Mouse (Mus musculus): Measurements from ENCODE around the gene Fam83g. TPM values are rescaled to one million over a fixed set of nuclear protein-coding genes. Genes with fewer than 3 reads are reported as not detected.
A peak's percentile ranks its signal among the peaks of the same experiment; 100 is the strongest.
"Not testable (repeated sequence)": the region's sequence is repeated elsewhere in the genome, so short reads cannot be mapped to it uniquely, and the experiment has no call there.

Gene Fam83g
- 0.68 and 1.4 TPM in 2 replicates for polyA plus RNA-seq (2015; fragmentation: Nextera tagmentation; extraction: Ambion mirVana)

DNA sequence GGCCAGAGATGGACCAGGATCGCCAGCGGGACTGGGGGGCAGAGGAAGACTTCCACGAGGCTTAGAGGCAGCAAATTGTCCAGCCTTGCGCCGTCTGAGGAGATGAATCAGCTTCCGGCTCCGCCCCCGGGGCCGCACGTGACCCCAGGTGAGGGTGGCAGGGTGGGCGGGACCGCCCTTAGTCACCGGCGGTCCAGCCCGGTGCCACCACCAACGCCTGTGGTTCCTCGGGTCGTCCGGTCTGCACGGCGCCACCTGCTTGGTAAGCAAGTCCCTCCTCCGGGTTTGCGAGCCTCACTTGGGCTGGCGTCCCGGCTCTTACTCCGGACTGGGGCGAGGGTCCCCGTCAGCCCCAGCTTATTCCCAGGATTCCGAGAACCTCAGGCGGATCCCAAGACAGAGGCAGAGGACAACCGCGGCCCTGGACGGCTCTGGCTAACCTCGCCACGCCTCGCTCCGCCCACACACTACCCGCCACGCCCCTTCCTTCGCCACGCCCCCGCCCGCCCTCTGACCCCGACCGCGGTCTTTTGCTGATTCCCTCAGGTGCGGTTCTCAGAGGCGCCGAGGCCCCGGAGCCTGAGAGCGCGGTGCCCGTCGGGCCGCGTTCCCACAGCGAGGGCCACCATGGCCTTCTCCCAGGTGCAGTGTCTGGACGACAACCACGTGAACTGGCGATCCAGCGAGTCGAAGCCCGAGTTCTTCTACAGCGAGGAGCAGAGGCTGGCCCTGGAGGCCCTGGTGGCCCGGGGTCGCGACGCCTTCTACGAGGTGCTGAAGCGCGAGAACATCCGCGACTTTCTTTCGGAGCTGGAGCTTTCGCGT, at the start of gene Fam83g:
Fam83g (plus strand) TSS at position 185 of the 825 bp plus-strand sequence.
- H3K4me3 ChIP-seq, result peak within 1 kb of the TSS; percentile 53
- H3K9ac ChIP-seq, result peak within 1 kb of the TSS; percentile 49
- 1% methylated on average over 76 of the region's 76 CpGs for WGBS
- H3K27ac ChIP-seq, result no peak within 1 kb of the TSS
- no peaks in the 10 kb centered on the region for H3K36me3 ChIP-seq
- peaks cover 53% of the 10 kb centered on the region for H3K4me1 ChIP-seq (replicated peaks)
- peaks cover 33% of the 10 kb centered on the region for H3K27me3 ChIP-seq
- H3K9me3 ChIP-seq (replicated peaks), result no peaks in the 10 kb centered on the region
- peak; percentile 53 for ATAC-seq (replicated peaks; ENCODE audit: insufficient number of reproducible peaks, insufficient read depth, low FRiP score, low read depth)
- H3K4me2 ChIP-seq, result peak within 1 kb of the TSS; percentile 84

DNA sequence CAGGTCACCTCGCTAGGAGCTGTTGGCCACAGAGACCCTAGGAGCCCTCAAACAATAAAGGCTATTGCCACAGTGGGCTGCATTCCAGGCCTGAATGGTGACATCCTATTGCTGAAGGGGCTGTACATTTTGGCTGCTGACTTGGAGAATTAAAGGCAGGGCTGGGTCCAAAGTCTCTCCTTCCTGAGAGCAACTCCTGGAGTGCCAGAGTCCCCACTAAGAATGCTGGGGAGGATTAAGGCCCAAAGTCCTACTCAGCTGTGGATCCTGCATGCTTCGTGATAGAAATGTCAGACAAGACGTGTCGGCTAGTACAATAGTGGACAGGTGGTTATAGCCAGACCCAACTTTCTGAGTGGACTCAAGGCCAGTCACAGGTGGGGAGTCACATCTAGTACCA, 47.6 kb upstream of the Fam83g start:
- not testable (repeated sequence) for H3K9ac ChIP-seq; H3K36me3 ChIP-seq; H3K4me1 ChIP-seq (replicated peaks); ATAC-seq (replicated peaks; ENCODE audit: insufficient number of reproducible peaks, insufficient read depth, low FRiP score, low read depth); H3K4me2 ChIP-seq; H3K27me3 ChIP-seq; H3K27ac ChIP-seq; H3K4me3 ChIP-seq; H3K9me3 ChIP-seq (replicated peaks)
- 89% methylated on average over 3 of the region's 4 CpGs for WGBS

DNA sequence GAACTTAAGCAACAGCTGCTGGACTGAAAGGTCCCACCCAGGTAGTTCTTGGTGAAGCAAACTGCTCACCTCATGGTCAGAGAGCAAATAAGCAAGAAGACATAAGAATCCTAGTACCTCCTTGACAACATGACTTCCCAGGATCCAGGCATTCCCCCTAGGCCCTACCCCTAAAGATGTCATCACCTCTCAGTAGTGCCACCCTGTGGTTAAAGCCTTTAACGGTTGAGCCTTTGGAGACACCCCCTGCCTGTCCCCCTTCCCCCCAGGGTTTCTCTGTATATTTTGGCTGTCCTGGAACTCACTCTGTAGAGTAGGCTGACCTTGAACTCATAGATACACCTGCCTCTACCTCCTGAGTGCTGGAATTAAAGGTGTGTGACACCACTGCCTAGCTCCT, 46.5 kb upstream of the Fam83g start:
- ATAC-seq (replicated peaks; ENCODE audit: insufficient number of reproducible peaks, insufficient read depth, low FRiP score, low read depth), result no peak
- Histone ChIP-seq H3K4me3 (no peak overlapping the region), H3K4me1 (replicated peaks) (no peaks in the 10 kb centered on the region), H3K36me3 (no peaks in the 10 kb centered on the region), H3K9ac (no peak overlapping the region), H3K9me3 (replicated peaks) (no peaks in the 10 kb centered on the region), H3K27ac (no peak overlapping the region), H3K4me2 (no peak overlapping the region), H3K27me3 (no peaks in the 10 kb centered on the region)
- 35% methylated on average over 1 of the region's 1 CpGs for WGBS

GRCm38 (mm10) chr11:61637856-61638255, 46.0 kb upstream of the Fam83g start:
- ATAC-seq (replicated peaks; ENCODE audit: insufficient number of reproducible peaks, insufficient read depth, low FRiP score, low read depth), result no peak
- no peaks in the 10 kb centered on the region for H3K9me3 ChIP-seq (replicated peaks)
- H3K27ac ChIP-seq, result no peak overlapping the region
- H3K36me3 ChIP-seq, result no peaks in the 10 kb centered on the region
- no peaks in the 10 kb centered on the region for H3K4me1 ChIP-seq (replicated peaks)
- no peak overlapping the region for H3K9ac ChIP-seq
- H3K4me3 ChIP-seq, result no peak overlapping the region
- 86% methylated on average over 3 of the region's 3 CpGs for WGBS
- no peak overlapping the region for H3K4me2 ChIP-seq
- no peaks in the 10 kb centered on the region for H3K27me3 ChIP-seq

GRCm38 (mm10) chr11:61638764-61639536, 44.9 kb upstream of the Fam83g start:
- no peak overlapping the region for H3K27ac ChIP-seq
- H3K9ac ChIP-seq, result no peak overlapping the region
- no peak overlapping the region for H3K4me2 ChIP-seq
- H3K9me3 ChIP-seq (replicated peaks), result no peaks in the 10 kb centered on the region
- H3K4me1 ChIP-seq (replicated peaks), result no peaks in the 10 kb centered on the region
- no peaks in the 10 kb centered on the region for H3K27me3 ChIP-seq
- H3K36me3 ChIP-seq, result no peaks in the 10 kb centered on the region
- H3K4me3 ChIP-seq, result no peak overlapping the region
- no peak for ATAC-seq (replicated peaks; ENCODE audit: insufficient number of reproducible peaks, insufficient read depth, low FRiP score, low read depth)
- 61% methylated on average over 12 of the region's 12 CpGs for WGBS

DNA sequence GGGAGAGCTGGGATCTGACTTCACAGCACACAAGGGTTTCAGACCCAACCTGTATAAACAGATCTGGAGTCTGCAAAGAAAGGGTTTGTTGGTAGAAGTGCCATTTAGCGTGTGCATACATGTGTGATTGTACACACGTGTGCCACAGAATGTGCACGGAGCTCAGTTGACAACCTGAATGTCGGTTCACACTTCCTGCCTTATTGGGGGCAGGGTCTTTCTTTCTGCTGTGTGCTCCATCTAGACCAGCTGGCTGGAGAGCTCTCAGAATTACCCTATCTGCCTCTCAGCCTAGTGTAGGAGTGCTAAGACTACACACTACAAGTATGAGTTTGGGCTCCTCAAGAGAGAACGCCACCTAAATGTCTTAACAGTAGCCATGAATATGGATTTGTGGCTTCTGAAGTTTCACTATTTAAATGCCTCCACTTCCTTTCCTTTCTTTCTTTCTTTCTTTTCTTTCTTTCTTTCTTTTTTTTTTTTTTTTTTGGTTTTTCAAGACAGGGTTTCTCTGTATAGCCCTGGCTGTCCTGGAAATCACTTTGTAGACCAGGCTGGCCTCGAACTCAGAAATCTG, 44.2 kb upstream of the Fam83g start:
- peaks cover 6% of the 10 kb centered on the region for H3K4me1 ChIP-seq (replicated peaks)
- H3K36me3 ChIP-seq, result no peaks in the 10 kb centered on the region
- H3K4me3 ChIP-seq, result no peak overlapping the region
- H3K4me2 ChIP-seq, result no peak overlapping the region
- ATAC-seq (replicated peaks; ENCODE audit: insufficient number of reproducible peaks, insufficient read depth, low FRiP score, low read depth), result no peak
- WGBS, result 85% methylated on average over 6 of the region's 6 CpGs
- no peak overlapping the region for H3K9ac ChIP-seq
- no peak overlapping the region for H3K27ac ChIP-seq
- no peaks in the 10 kb centered on the region for H3K9me3 ChIP-seq (replicated peaks)
- no peaks in the 10 kb centered on the region for H3K27me3 ChIP-seq

- not testable (repeated sequence) for ATAC-seq (replicated peaks; ENCODE audit: insufficient number of reproducible peaks, insufficient read depth, low FRiP score, low read depth); H3K4me3 ChIP-seq; H3K9ac ChIP-seq; H3K27ac ChIP-seq; H3K9me3 ChIP-seq (replicated peaks); H3K4me2 ChIP-seq; H3K27me3 ChIP-seq; H3K36me3 ChIP-seq; H3K4me1 ChIP-seq (replicated peaks)
- WGBS, result 47% methylated on average over 9 of the region's 9 CpGs
Observed at GRCm38 (mm10) chr11:61640585-61640984, 43.3 kb upstream of the Fam83g start.

DNA sequence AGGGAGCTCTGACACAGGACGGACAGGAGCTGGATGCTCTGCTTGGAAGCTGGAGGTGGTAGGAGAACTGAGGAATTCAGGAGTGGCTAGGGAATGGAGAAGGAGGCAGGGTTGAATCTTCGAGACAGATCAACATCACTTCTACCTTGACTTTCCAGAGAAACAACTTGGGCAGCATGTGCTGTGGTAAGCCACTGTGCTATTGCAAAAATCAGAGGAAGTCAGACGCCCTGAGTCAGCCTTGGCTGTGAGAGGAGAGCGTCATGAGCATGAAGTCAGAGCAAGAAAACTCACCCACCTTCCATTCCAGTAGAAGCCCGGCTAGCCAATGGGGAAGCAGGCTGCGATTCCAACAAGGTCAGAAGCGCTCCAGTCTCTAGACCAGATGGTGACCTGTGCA, 41.8 kb upstream of the Fam83g start:
- no peaks in the 10 kb centered on the region for H3K9me3 ChIP-seq (replicated peaks)
- no peak overlapping the region for H3K4me2 ChIP-seq
- no peak overlapping the region for H3K27ac ChIP-seq
- no peaks in the 10 kb centered on the region for H3K36me3 ChIP-seq
- H3K4me1 ChIP-seq (replicated peaks), result peaks cover 6% of the 10 kb centered on the region
- ATAC-seq (replicated peaks; ENCODE audit: insufficient number of reproducible peaks, insufficient read depth, low FRiP score, low read depth), result no peak
- H3K27me3 ChIP-seq, result no peaks in the 10 kb centered on the region
- no peak overlapping the region for H3K4me3 ChIP-seq
- WGBS, result 75% methylated on average over 7 of the region's 7 CpGs
- H3K9ac ChIP-seq, result no peak overlapping the region

DNA sequence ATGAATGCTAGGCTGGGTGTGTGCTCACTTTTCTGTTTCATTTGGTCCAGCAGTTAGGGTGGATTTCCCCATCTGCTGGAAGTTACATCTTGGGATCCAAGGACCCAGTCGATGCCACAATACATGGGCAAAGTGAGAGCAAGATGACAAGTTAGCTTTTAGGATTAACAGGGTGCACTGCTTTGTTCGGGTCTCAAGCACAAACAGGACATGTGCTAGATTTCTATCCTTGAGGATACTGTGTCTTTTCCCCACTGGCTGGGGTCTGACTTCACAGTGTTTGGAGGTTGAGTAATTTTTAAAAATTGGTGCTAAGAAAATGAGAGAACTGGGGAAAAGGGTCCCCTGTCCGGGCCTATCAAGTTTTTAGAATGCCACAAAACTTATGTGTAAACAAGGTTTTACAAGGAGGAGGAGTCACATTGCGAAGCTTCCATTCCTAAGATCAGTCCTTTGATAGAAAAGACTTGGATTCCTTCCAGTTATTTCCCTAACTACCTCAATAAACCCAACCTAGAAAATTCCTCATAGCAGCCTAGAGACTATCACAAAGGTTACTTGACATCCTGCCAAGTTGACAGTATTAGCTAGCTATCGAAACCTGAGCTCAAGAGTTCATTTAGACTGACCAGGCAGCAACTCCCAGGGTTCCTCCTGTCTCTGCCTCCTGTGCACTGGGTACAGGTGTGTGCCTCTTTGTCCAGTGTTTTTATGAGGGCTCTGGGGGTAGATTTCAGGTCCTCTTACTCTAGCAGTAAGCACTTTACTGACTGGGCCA, 40.5 kb upstream of the Fam83g start:
- Histone ChIP-seq H3K4me2 (no peak overlapping the region), H3K36me3 (no peaks in the 10 kb centered on the region), H3K4me1 (replicated peaks) (peaks cover 6% of the 10 kb centered on the region), H3K27me3 (no peaks in the 10 kb centered on the region), H3K27ac (no peak overlapping the region), H3K9me3 (replicated peaks) (no peaks in the 10 kb centered on the region), H3K4me3 (no peak overlapping the region), H3K9ac (no peak overlapping the region)
- 73% methylated on average over 5 of the region's 5 CpGs for WGBS
- no peak for ATAC-seq (replicated peaks; ENCODE audit: insufficient number of reproducible peaks, insufficient read depth, low FRiP score, low read depth)

DNA sequence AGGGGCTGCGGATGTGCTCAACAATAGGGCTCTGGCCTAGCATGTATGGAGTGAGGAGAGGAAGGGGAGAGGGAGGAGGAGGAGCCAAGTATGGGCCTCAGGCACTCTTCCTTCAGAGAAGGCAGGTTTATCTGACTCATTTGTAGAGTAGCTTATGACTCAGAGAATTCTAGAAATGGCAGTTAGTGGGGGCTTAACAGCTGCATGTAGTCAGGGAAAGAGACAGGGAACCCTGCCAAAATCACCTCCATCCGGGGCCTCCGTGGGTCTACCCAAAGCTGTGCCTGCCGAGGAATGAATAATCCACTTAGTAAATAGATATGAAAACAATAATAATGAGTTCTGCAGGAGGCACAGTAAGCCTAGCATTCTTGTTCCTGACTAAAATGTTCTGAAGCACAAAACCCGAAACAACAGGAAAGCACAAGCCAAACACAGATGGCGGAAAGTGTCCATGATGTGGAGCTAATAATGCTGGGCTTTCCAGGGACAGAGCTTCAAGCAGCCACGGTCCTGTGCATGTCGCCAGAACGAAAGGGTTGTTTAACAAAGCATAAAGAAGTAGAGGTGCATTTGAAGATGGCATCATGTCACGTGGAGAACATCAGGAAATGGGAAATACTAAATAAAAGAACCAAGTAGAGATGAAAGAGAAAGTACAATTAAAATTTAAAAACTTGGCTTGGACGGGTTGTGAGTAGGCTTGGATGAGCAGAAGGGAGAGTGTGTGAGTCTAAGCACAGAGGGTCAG, 39.1 kb upstream of the Fam83g start:
- ATAC-seq (replicated peaks; ENCODE audit: insufficient number of reproducible peaks, insufficient read depth, low FRiP score, low read depth), result peak; percentile 43; the same call in 1 of the 2 replicates
- Histone ChIP-seq H3K36me3 (no peaks in the 10 kb centered on the region), H3K9me3 (replicated peaks) (no peaks in the 10 kb centered on the region), H3K4me3 (no peak overlapping the region), H3K27ac (peak overlapping the region; percentile 54), H3K4me2 (no peak overlapping the region), H3K27me3 (no peaks in the 10 kb centered on the region), H3K9ac (no peak overlapping the region), H3K4me1 (replicated peaks) (peaks cover 6% of the 10 kb centered on the region)
- 56% methylated on average over 11 of the region's 11 CpGs for WGBS

Measured in heart, embryonic 15.5 days (tissue).